Mouse (Mus musculus) intestine, postnatal 0 days (tissue): Measurements from ENCODE around the gene Ift52. TPM values are rescaled to one million over a fixed set of nuclear protein-coding genes. Genes with fewer than 3 reads are reported as not detected.

Source experiments
- ATAC-seq: fragments of 200-750 bp; cut with Nextera tagmentation; 2 replicates; pipeline ENCODE4 v1.8.0; 2017; ENCODE audit warnings: mild to moderate bottlenecking, moderate TSS enrichment, moderate library complexity
- H3K27ac ChIP-seq: fragments of 300-500 bp; sonication (generic); 2 replicates; pipeline ENCODE4 v1.5.1; 2014; ENCODE audit warnings: mild to moderate bottlenecking, low read depth, low read length, moderate library complexity
- H3K27me3 ChIP-seq: fragments of 300-500 bp; sonication (generic); replicated peaks from 2 replicates; pipeline ENCODE4 v1.6.1; 2014; ENCODE audit warnings: low read length, mixed read lengths; ENCODE audit not compliant: control insufficient read depth, insufficient read depth
- H3K36me3 ChIP-seq: fragments of 300-500 bp; sonication (generic); 2 replicates; pipeline ENCODE4 v1.6.1; 2014; ENCODE audit warnings: mild to moderate bottlenecking, moderate library complexity; ENCODE audit not compliant: control insufficient read depth, insufficient read depth
- H3K4me1 ChIP-seq: fragments of 300-500 bp; sonication (generic); replicated peaks from 2 replicates; pipeline ENCODE4 v1.6.1; 2014; ENCODE audit warnings: antibody characterized with exemption, low read length, mixed read lengths; ENCODE audit not compliant: control insufficient read depth, insufficient read depth
- H3K4me2 ChIP-seq: fragments of 300-500 bp; sonication (generic); replicated peaks from 2 replicates; pipeline ENCODE4 v1.6.1; 2014; ENCODE audit warnings: low read depth, mild to moderate bottlenecking, moderate library complexity
- H3K4me3 ChIP-seq: fragments of 300-500 bp; sonication (generic); 2 replicates; pipeline ENCODE4 v1.5.1; 2014; ENCODE audit warnings: low read depth, low read length
- H3K9ac ChIP-seq: fragments of 300-500 bp; sonication (generic); 2 replicates; pipeline ENCODE4 v1.6.1; 2014; ENCODE audit warnings: mild to moderate bottlenecking, low read depth, low read length
- H3K9me3 ChIP-seq: fragments of 300-500 bp; sonication (generic); 2 replicates; pipeline ENCODE4 v1.6.1; 2016; ENCODE audit warnings: mixed run types; ENCODE audit not compliant: control insufficient read depth
- CTCF ChIP-seq: sonication (generic); IDR thresholded peaks from 2 replicates; pipeline ENCODE4 v1.5.1; 2016; ENCODE audit warnings: low read depth, mild to moderate bottlenecking, control low read depth, antibody characterized with exemption, moderate library complexity
- WGBS: fragments of 180-500 bp; shearing (Covaris S2); extraction: QIAGEN DNeasy Blood & Tissue Kit; methylation state at CpG from one replicate; pipeline ENCODE4 v1.1.7; 2014; 5-methylcytosine and 5-hydroxymethylcytosine counted together
- polyA plus RNA-seq: library from polyadenylated mRNA; unstranded; fragments of >200 nt; fragmentation: Nextera tagmentation; extraction: Ambion mirVana; gene quantifications from 2 replicates; pipeline ENCODE4 v1.2.1, GENCODE M21; 2015

Ift52 gene
- polyA plus RNA-seq, 1 experiment from 2014 or later, result 30.0 TPM

GRCm38 (mm10) chr2:163062119-163062508 is 45.0 kb downstream of the Ift52 start:
- Histone ChIP-seq H3K4me1 (no peaks in the 10 kb centered on the region), H3K9ac (no peak overlapping the region), H3K4me2 (no peak overlapping the region), H3K36me3 (peaks cover 15% of the 10 kb centered on the region), H3K9me3 (no peaks in the 10 kb centered on the region), H3K27ac (no peak overlapping the region), H3K4me3 (no peak overlapping the region), H3K27me3 (no peaks in the 10 kb centered on the region)
- ATAC-seq, result no peak
- 86% methylated on average over 6 of the region's 6 CpGs for WGBS
- no peak for TF ChIP-seq CTCF

- Histone ChIP-seq H3K27ac (no peak overlapping the region), H3K36me3 (peaks cover 21% of the 10 kb centered on the region), H3K27me3 (no peaks in the 10 kb centered on the region), H3K4me2 (no peak overlapping the region), H3K9ac (no peak overlapping the region), H3K4me1 (no peaks in the 10 kb centered on the region), H3K4me3 (no peak overlapping the region), H3K9me3 (no peaks in the 10 kb centered on the region)
- TF ChIP-seq CTCF, result no peak
- 92% methylated on average over 6 of the region's 6 CpGs for WGBS
- no peak for ATAC-seq
These were observed 49.2 kb downstream of the Ift52 start for GRCm38 (mm10) chr2:163066326-163066725.

DNA sequence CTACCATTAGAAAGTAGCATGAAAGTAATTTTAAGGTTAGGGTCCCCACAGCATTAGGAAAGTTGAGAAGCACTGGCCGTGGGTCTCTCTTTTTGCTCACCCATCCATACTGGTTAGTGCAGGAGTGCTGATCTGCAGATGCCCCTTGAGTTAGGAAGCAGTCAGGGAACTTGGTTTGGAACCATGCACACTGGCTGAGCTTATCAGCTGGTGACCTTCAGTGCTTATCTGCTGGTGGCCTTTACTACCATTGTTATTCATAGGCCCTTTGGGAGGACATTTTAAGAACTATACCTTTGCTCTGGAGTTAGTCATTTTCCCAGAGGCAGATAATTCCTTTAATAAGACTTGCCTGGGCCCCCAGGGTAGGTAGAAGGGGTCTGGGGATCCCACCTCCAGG is 50.1 kb downstream of the Ift52 start:
- no peak overlapping the region for H3K9ac ChIP-seq
- WGBS, result 93% methylated on average over 1 of the region's 1 CpGs

GRCm38 (mm10) chr2:163070213-163070612 is 53.1 kb downstream of the Ift52 start:
- TF ChIP-seq CTCF, result peak; percentile 51
- 79% methylated on average over 3 of the region's 3 CpGs for WGBS
- Histone ChIP-seq H3K4me3 (no peak overlapping the region), H3K4me1 (0 out of 2 replicates have a peak, but pooled peaks cover 6% of the 10 kb centered on the region), H3K36me3 (peaks cover 17% of the 10 kb centered on the region; the same call in 1 of the 2 replicates), H3K27ac (no peak overlapping the region), H3K27me3 (no peaks in the 10 kb centered on the region), H3K9me3 (no peaks in the 10 kb centered on the region), H3K4me2 (no peak overlapping the region), H3K9ac (no peak overlapping the region)
- ATAC-seq, result no peak

More for the DNA sequence above, 50.1 kb downstream of the Ift52 start:
- Histone ChIP-seq H3K9me3 (no peaks in the 10 kb centered on the region), H3K36me3 (peaks cover 21% of the 10 kb centered on the region), H3K27ac (no peak overlapping the region), H3K4me3 (no peak overlapping the region), H3K27me3 (no peaks in the 10 kb centered on the region), H3K4me2 (no peak overlapping the region), H3K4me1 (0 out of 2 replicates have a peak, but pooled peaks cover 2% of the 10 kb centered on the region)
- no peak for TF ChIP-seq CTCF
- ATAC-seq, result no peak

GRCm38 (mm10) chr2:163071590-163071989 is 54.4 kb downstream of the Ift52 start:
- H3K9me3 ChIP-seq, result no peaks in the 10 kb centered on the region
- ATAC-seq, result no peak
- H3K4me2 ChIP-seq, result no peak overlapping the region
- no peak for TF ChIP-seq CTCF
- no peak overlapping the region for H3K9ac ChIP-seq
- WGBS, result 61% methylated on average over 3 of the region's 3 CpGs
- no peak overlapping the region for H3K4me3 ChIP-seq
- no peak overlapping the region for H3K27ac ChIP-seq
- no peaks in the 10 kb centered on the region for H3K27me3 ChIP-seq
- H3K36me3 ChIP-seq, result peaks cover 17% of the 10 kb centered on the region; the same call in 1 of the 2 replicates
- 0 out of 2 replicates have a peak, but pooled peaks cover 6% of the 10 kb centered on the region for H3K4me1 ChIP-seq

DNA sequence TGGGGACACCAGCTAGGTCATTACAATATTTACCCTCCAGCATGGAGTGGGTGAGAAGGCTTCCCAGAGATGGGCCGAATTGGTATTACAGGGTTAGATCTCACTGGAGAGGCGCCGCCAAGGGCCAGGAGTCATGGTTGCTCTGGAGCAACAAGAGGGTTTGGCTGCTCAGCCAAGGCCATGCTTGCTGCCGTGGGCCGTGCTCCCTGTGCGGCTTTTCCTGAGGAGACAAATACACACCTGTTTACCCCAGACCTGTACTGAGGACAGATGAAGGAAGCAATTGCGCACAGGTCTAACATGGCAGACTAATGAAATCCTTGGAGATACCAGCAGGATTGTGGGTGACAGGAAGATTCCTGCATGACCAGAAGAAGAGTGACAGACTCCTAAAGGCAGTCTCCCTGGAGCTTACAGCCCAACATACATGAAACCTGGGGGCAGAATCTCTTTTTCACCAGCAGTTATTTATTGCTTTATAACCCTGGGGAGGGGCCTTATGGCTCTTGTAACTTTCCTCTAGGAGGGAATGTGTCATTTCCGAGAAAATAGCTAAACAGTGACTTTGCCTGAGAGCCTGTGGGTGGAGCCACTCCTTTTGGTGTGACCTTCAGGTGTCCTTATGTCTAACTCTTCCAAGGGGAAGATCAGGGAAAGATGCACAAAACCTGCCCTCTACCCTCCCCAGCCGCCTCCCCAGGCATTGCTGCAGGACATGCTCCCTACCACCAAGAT is 56.0 kb downstream of the Ift52 start:
- H3K27ac ChIP-seq, result peak overlapping the region; percentile 50; the same call in 1 of the 2 replicates
- TF ChIP-seq CTCF, result peak; percentile 17
- H3K4me3 ChIP-seq, result no peak overlapping the region
- no peak overlapping the region for H3K9ac ChIP-seq
- H3K9me3 ChIP-seq, result no peaks in the 10 kb centered on the region
- peaks cover 20% of the 10 kb centered on the region for H3K36me3 ChIP-seq
- H3K4me2 ChIP-seq, result peak overlapping the region; percentile 24
- H3K27me3 ChIP-seq, result no peaks in the 10 kb centered on the region
- ATAC-seq, result peak; percentile 85
- 0 out of 2 replicates have a peak, but pooled peaks cover 6% of the 10 kb centered on the region for H3K4me1 ChIP-seq
- WGBS, result 45% methylated on average over 9 of the region's 9 CpGs
